Mouse (Mus musculus) olfactory bulb, adult 2 months (tissue): Measurements from ENCODE around the gene Cacna1e. TPM values are rescaled to one million over a fixed set of nuclear protein-coding genes. Genes with fewer than 3 reads are reported as not detected.
A peak's percentile ranks its signal among the peaks of the same experiment; 100 is the strongest.

ENCODE experiments used
- H3K27ac ChIP-seq: fragments of 200-500 bp; 2 replicates; pipeline ENCODE4 v1.5.1; 2012; ENCODE audit warnings: low read depth, low read length; ENCODE audit not compliant: insufficient read depth
- H3K4me1 ChIP-seq: fragments of 200-500 bp; 2 replicates; pipeline ENCODE4 v1.6.1; 2012; ENCODE audit warnings: low read length; ENCODE audit not compliant: control insufficient read depth, insufficient read depth
- H3K4me3 ChIP-seq: fragments of 200-500 bp; 2 replicates; pipeline ENCODE4 v1.5.1; 2012; ENCODE audit warnings: mild to moderate bottlenecking, low read depth, low read length, moderate library complexity; ENCODE audit not compliant: insufficient read depth
- CTCF ChIP-seq: fragments of 200-500 bp; IDR thresholded peaks from 2 replicates; pipeline ENCODE4 v1.5.1; 2012; ENCODE audit warnings: low read depth, mild to moderate bottlenecking, low read length, moderate library complexity; ENCODE audit not compliant: insufficient read depth
- POLR2A ChIP-seq: fragments of 200-500 bp; IDR thresholded peaks from 2 replicates; pipeline ENCODE4 v1.6.1; 2012; ENCODE audit warnings: mild to moderate bottlenecking, low read depth, low read length, moderate library complexity; ENCODE audit not compliant: insufficient read depth
- WGBS: fragments of 180-500 bp; shearing (Covaris S2); methylation state at CpG from one replicate; pipeline ENCODE4 v1.1.7; 2018; 5-methylcytosine and 5-hydroxymethylcytosine counted together
- polyA plus RNA-seq: library from polyadenylated mRNA; stranded (reverse); fragments of >200 nt; gene quantifications from 2 replicates; pipeline ENCODE4 v1.2.4, GENCODE M21; 2012; ENCODE audit warnings: low replicate concordance; ENCODE audit not compliant: missing spikeins, insufficient read depth, insufficient read length

The Cacna1e gene
- polyA plus RNA-seq, 1 experiment = not detected

DNA sequence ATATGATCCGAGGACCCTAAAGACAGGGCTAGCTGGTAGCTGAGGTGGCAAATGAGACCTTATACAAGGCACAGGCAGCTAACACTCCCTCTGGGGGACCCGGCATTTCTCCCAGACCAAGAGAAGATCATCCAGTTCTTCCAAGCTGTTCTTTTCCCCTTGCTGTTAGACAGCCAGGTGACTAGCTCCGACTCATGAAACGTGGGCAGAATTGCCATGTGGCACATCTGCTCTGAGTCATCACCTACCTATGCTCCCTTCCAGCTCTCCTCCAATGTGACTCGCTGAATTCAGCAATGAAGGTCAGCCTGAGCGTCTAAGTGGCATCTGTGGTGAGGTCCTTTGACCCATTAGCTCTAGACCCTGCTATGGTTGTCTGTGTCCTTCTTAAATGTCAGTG is 355.5 kb downstream of the Cacna1e start:
- peaks cover 3% of the 10 kb centered on the region; the same call in 1 of the 2 replicates for H3K4me1 ChIP-seq
- no peak overlapping the region for H3K4me3 ChIP-seq
- no peak for TF ChIP-seq POLR2A
- no peak for TF ChIP-seq CTCF
- 86% methylated on average over 6 of the region's 6 CpGs for WGBS
- no peak overlapping the region for H3K27ac ChIP-seq

DNA sequence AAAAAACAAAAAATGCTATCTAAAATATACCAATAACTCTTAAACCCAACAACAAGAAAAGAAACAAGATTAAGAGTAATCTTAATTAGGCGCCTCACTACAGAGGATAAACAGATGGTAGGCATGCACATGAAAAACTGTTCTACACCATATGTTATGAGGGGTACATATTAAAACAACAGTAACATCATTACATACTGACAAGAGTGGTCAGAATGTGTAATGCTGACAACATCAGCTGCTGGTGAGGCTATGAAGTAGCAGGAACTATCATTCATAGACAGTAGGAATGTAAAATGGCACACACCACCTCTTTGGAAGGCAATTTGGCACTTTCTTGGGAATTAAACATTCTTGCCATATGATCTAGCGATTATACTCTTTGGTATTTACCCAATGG is 363.6 kb downstream of the Cacna1e start:
- TF ChIP-seq CTCF (no peak), POLR2A (no peak)
- Histone ChIP-seq H3K27ac (no peak overlapping the region), H3K4me1 (no peaks in the 10 kb centered on the region), H3K4me3 (no peak overlapping the region)
- over 99% methylated on average over 2 of the region's 2 CpGs for WGBS

DNA sequence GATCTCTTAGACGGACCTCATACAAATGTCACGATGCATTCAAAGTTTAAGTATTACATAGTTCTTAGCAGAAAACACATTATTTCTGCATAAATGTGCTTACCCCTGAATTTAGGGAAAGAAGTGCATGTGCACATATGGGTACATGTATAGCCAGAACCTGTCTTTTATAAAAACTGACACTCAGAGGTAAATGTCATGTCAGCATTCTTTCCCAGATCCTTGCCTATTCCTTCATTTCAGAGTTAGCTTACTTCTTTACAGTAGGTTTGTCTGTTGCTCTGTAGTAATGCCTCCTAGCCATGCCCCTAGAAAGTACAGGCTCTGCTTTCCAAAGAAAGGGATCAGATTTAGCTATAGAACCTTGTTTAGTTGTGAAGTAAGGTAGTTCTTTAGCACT is 369.0 kb downstream of the Cacna1e start:
- 95% methylated on average over 2 of the region's 2 CpGs for WGBS
- H3K4me1 ChIP-seq = no peaks in the 10 kb centered on the region
- H3K4me3 ChIP-seq = no peak overlapping the region
- H3K27ac ChIP-seq = no peak overlapping the region
- TF ChIP-seq CTCF (no peak), POLR2A (no peak)

DNA sequence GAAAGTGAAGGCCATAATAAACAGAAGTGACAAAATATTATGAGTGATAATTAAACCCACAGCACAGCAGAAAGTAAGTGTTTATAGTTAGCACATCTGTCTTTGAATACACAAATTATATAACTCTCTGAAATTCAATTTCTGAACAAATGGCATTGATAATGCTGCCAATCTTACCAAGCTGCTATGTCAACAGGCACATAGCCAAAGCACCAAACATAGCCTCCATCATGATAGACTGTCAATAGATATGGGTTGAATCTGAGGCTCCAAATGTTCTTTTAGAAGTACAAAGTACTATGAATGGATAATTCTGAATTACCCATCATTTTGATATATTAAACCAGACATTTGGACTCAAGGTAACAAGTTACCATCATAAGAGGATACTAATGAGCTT is 372.6 kb downstream of the Cacna1e start:
- Histone ChIP-seq H3K4me1 (no peaks in the 10 kb centered on the region), H3K4me3 (no peak overlapping the region), H3K27ac (no peak overlapping the region)
- TF ChIP-seq CTCF = no peak

DNA sequence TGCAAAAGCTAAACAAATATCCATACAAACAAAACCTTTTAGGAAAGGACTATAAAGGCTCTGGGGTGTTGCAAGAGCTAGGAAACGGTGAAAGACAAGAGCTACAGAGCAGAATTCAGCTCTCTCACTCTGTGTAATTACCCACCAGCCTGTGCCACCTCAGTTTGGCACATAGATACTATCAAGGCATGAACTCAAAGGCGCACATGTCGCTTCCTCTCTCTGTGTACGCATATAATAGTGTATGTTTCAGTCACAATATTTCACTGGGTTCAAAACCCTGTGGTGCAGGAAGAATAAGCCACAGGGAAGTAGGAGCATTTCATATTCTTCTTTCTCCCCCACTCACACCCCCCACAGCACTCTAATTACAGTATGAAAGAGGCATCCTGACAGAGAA is 380.3 kb downstream of the Cacna1e start:
- 29% methylated on average over 4 of the region's 4 CpGs for WGBS
- peaks cover 9% of the 10 kb centered on the region; the same call in 1 of the 2 replicates for H3K4me1 ChIP-seq
- TF ChIP-seq CTCF (no peak), POLR2A (no peak)
- H3K27ac ChIP-seq = peak overlapping the region; percentile 92
- no peak overlapping the region for H3K4me3 ChIP-seq

DNA sequence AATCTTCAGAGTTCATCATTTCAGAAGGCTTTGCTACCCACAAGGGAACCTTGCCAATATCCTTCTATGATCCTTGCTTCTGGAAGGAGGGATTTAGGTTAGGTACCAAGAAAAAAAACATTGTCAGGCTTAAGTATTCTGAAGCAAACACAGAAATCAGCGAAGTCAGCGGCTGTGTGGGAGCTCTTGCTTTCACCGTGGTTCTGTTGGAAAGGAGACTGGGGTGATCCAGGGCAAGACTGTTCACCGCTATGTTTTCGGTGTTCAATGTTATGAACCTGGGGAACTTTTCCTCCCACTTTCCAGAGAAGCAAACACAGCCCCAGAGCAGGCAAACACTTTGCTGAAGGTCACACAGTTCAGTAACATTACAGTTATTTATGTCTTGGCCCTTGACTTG is 383.4 kb downstream of the Cacna1e start:
- 28% methylated on average over 5 of the region's 5 CpGs for WGBS
- Histone ChIP-seq H3K27ac (peak overlapping the region; percentile 77), H3K4me3 (no peak overlapping the region), H3K4me1 (peaks cover 7% of the 10 kb centered on the region; the same call in 1 of the 2 replicates)
- no peak for TF ChIP-seq POLR2A
- TF ChIP-seq CTCF = no peak

DNA sequence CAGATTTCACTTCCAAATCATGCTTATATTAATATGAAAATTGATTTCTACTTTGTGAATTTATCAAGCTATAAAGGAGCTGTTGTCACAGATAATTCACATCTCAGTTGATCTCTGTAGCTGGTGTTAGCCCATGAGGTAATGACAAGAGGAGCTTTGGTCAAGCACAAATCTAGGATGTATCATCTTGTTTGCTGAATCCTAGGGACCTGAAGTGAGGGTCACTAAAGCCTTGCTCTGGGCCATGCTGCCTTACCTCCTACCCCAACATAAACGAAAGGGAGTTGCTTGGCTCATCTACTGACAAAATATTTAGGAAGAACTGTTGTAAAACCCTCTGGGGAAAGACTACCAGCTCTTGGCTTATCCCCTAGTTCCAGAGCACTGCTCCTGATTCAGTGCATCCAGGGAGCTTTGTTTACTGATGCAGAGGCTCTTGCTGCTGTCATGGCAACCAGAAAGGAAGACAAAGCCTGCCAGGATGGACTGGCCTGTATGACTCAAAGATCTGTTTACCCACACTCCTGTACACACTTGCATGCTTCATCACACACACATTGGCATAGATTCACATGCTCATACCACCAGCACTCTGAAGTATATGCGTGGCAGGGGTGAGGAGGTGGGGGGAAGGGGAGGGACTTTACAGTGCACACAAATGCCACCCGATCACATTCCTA is 384.0 kb downstream of the Cacna1e start:
- Histone ChIP-seq H3K27ac (peak overlapping the region; percentile 47), H3K4me1 (peaks cover 7% of the 10 kb centered on the region; the same call in 1 of the 2 replicates), H3K4me3 (no peak overlapping the region)
- TF ChIP-seq CTCF = no peak
- TF ChIP-seq POLR2A = no peak
- 13% methylated on average over 3 of the region's 3 CpGs for WGBS

DNA sequence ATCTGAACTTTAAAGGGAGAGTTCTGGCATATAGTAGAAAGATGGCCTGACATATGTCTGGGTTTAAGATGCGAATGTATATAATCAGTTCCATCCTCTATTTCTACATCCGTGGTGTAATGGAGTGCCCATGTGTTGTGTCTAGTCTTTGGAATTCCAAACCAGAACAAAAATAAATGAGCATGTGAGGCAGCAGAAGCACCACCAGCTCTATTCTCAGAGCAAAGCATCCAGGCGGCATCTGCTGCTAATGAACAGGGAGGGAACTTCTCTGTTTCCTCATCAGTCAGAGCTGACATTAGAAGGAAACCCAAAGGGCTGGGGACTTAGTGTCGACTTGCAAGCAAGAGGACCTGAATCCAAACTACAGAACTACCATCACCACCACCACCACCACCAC is 385.5 kb downstream of the Cacna1e start:
- no peak for TF ChIP-seq POLR2A
- no peak for TF ChIP-seq CTCF
- H3K27ac ChIP-seq = no peak overlapping the region
- WGBS = 56% methylated on average over 4 of the region's 4 CpGs

DNA sequence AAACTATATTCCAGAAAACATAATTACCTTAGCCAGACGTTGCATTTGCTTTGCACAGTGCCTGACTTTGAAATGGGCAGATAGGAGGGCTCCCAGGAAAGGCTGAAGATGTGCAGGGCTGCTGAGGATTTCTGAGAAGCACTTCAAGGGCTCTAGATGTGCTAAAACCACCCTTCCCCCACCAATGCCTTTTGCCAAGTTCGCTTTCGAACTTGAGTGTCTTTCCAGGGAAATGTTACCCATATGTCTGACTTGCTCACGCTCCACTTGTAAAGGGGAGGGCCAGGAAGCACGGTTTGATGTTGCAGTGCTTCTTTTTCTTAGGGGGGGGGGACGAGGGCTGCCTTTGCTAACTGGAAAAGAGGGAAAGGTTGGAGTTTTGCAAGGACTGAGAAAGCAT is 393.2 kb downstream of the Cacna1e start:
- no peak overlapping the region for H3K27ac ChIP-seq
- peaks cover 4% of the 10 kb centered on the region; the same call in 1 of the 2 replicates for H3K4me1 ChIP-seq
- TF ChIP-seq CTCF = no peak
- no peak for TF ChIP-seq POLR2A
- H3K4me3 ChIP-seq = no peak overlapping the region
- WGBS = 42% methylated on average over 6 of the region's 6 CpGs

More for the DNA sequence above, 385.5 kb downstream of the Cacna1e start:
- no peak overlapping the region for H3K4me3 ChIP-seq
- H3K4me1 ChIP-seq = peaks cover 4% of the 10 kb centered on the region; the same call in 1 of the 2 replicates

DNA sequence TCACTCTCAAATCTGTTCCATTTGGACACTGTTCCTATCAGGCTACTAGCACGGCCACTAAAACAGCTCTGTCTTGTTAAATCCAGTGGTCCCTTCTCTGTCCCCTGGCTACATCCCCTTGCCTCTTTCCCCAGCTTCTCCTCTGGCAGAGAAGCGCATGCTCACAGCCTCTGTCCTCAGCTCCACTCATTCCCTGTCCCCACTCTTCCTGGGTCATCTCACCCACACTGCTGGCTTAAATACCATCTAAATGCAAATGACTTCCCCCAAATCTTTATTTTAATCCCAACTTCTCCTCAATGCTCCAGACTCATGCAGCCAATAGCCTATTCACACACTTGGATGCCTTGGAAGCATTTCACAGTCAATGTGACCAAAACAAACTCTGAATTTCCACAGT is 407.6 kb downstream of the Cacna1e start:
- 91% methylated on average over 2 of the region's 2 CpGs for WGBS
- Histone ChIP-seq H3K27ac (no peak overlapping the region), H3K4me1 (peaks cover 12% of the 10 kb centered on the region), H3K4me3 (no peak overlapping the region)
- TF ChIP-seq CTCF (no peak), POLR2A (no peak)
